Mouse (Mus musculus): ENCODE measurements around the gene Kcnj2. TPM values are rescaled to one million over a fixed set of nuclear protein-coding genes. Genes with fewer than 3 reads are reported as not detected.

Gene Kcnj2
- polyA plus RNA-seq, 1 experiment = 1.0 TPM

DNA sequence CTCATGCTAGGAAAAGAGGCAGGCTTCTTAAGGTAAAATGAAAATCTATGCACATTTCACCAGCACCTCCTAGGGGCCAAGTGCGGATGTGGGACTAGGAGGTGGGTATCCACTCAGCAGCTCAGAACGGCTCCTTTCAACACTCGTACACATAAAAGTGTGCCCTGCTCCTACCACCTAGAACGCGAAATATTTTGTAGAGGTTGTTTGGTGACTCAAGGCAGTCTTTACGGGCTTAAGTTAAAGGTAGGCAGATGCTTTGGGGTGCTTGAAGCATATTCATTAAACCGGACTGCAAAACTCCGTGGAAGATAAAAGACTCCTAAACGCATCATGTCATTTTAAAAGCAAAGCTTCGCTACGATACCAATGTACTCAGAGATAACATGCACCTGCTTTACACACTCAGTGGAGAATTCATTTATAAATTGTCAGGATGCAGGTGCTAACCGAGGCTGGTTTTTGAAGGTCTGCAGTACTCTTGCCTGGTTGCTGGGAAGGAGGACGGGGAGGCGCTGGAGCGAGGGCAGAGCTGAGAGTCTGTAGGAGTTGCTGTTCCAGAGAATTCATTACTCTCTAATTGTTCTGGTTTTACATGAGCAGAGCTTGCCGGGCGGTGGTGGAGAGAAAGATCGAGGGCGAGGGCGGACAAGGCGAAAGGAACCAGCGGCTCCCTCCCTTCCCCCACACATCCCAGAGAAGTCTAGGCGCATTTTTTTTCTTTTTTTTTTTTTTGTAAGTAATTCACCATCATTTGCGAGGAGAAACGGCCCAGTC is 1.0 kb upstream of the Kcnj2 start:
- Histone ChIP-seq H3K4me1 (replicated peaks; ENCODE audit: control insufficient read depth, insufficient read depth, low read length) (peaks cover 11% of the 10 kb centered on the region), H3K36me3 (ENCODE audit: control insufficient read depth, insufficient read depth, low read length) (no peaks in the 10 kb centered on the region), H3K27me3 (ENCODE audit: control insufficient read depth, insufficient read depth, low read length) (no peaks in the 10 kb centered on the region), H3K27ac (ENCODE audit: control insufficient read depth, insufficient read depth, low read length) (no peak overlapping the region), H3K4me3 (ENCODE audit: control insufficient read depth, insufficient read depth, low read length) (peak overlapping the region; percentile 48)
- no peak for TF ChIP-seq POLR2A (IDR thresholded peaks at IDR 0.05; ENCODE audit: control insufficient read depth, extremely low read depth, insufficient read depth, low read length, poor library complexity)
- no peak for TF ChIP-seq CTCF (IDR thresholded peaks at IDR 0.05; ENCODE audit: borderline replicate concordance, control insufficient read depth, extremely low read depth, insufficient read depth, low read length, poor library complexity)
- WGBS = 1% methylated on average over 25 of the region's 25 CpGs
- DNase-seq = peak; percentile 49

DNA sequence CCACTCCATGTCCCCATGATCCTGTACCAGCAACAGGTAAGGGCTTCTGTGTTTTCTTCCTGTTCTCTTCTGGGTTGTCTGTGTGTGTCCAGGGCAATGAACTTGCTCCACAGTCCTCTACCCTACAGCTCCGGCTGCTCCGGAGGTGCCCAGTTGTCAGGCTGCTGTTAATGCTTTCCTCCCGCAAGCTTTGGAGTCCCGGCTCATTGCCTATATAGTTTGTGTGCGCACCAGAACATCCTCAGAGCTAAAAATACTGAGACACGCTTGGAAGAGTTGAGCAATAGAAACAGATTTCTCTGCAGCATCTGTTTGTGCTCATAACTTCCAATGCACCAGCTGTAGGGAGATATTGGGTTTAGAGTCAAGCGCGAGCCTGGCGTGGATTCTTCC is 331 bp downstream of the Kcnj2 start:
- Histone ChIP-seq H3K36me3 (ENCODE audit: control insufficient read depth, insufficient read depth, low read length) (no peaks in the 10 kb centered on the region), H3K27me3 (ENCODE audit: control insufficient read depth, insufficient read depth, low read length) (no peaks in the 10 kb centered on the region), H3K4me1 (replicated peaks; ENCODE audit: control insufficient read depth, insufficient read depth, low read length) (peaks cover 11% of the 10 kb centered on the region), H3K4me3 (ENCODE audit: control insufficient read depth, insufficient read depth, low read length) (no peak overlapping the region), H3K27ac (ENCODE audit: control insufficient read depth, insufficient read depth, low read length) (no peak overlapping the region)
- DNase-seq = no peak
- 3% methylated on average over 9 of the region's 9 CpGs for WGBS
- TF ChIP-seq POLR2A (IDR thresholded peaks at IDR 0.05; ENCODE audit: control insufficient read depth, extremely low read depth, insufficient read depth, low read length, poor library complexity) (no peak), CTCF (IDR thresholded peaks at IDR 0.05; ENCODE audit: borderline replicate concordance, control insufficient read depth, extremely low read depth, insufficient read depth, low read length, poor library complexity) (no peak)

DNA sequence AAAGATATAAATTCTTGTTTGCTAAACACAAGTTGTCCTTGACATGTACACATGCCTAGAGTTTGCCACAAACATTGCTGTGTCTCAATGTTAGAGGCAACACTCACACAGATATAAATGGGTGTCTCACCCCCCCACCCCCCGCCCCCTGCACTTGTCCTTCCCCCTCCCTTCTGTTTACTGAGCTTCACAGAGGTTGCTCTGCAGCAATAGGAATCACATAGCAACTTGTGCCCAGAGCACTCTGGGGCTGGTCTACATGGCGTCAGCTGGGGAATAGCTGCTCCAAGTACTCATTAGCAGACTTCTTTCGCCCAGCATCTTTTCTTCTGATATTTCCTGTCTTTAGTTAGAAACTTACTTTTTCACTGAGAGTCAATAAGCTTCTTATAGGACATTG is 1.8 kb downstream of the Kcnj2 start:
- Histone ChIP-seq H3K4me3 (ENCODE audit: control insufficient read depth, insufficient read depth, low read length) (no peak overlapping the region), H3K4me1 (replicated peaks; ENCODE audit: control insufficient read depth, insufficient read depth, low read length) (peaks cover 11% of the 10 kb centered on the region), H3K36me3 (ENCODE audit: control insufficient read depth, insufficient read depth, low read length) (no peaks in the 10 kb centered on the region), H3K27me3 (ENCODE audit: control insufficient read depth, insufficient read depth, low read length) (no peaks in the 10 kb centered on the region), H3K27ac (ENCODE audit: control insufficient read depth, insufficient read depth, low read length) (no peak overlapping the region)
- WGBS = 82% methylated on average over 3 of the region's 3 CpGs
- no peak for DNase-seq
- no peak for TF ChIP-seq POLR2A (IDR thresholded peaks at IDR 0.05; ENCODE audit: control insufficient read depth, extremely low read depth, insufficient read depth, low read length, poor library complexity)
- TF ChIP-seq CTCF (IDR thresholded peaks at IDR 0.05; ENCODE audit: borderline replicate concordance, control insufficient read depth, extremely low read depth, insufficient read depth, low read length, poor library complexity) = no peak

DNA sequence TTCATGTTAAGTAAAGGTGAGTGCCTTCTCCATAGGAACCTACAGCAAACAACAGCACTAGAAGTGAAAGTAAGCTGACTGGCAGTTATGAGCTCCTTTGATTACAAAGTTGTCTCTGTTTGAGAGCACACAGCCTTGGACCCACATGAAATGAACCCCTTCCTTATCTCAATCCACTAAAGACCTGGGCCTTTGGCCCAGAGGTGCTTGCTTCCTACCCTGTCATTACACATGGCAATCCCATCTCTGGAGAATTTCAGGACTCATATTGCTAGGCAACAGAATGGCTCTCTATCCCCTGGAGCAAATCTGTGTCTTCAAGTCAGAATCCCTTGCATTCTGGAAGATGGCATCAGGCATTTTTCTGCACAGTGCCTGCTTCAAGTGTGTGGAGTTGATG is 4.5 kb downstream of the Kcnj2 start:
- DNase-seq = no peak
- no peak overlapping the region for H3K4me3 ChIP-seq (ENCODE audit: control insufficient read depth, insufficient read depth, low read length)
- TF ChIP-seq POLR2A (IDR thresholded peaks at IDR 0.05; ENCODE audit: control insufficient read depth, extremely low read depth, insufficient read depth, low read length, poor library complexity) (no peak), CTCF (IDR thresholded peaks at IDR 0.05; ENCODE audit: borderline replicate concordance, control insufficient read depth, extremely low read depth, insufficient read depth, low read length, poor library complexity) (no peak)
- H3K36me3 ChIP-seq (ENCODE audit: control insufficient read depth, insufficient read depth, low read length) = no peaks in the 10 kb centered on the region
- H3K27ac ChIP-seq (ENCODE audit: control insufficient read depth, insufficient read depth, low read length) = no peak overlapping the region
- H3K4me1 ChIP-seq (replicated peaks; ENCODE audit: control insufficient read depth, insufficient read depth, low read length) = peaks cover 7% of the 10 kb centered on the region
- H3K27me3 ChIP-seq (ENCODE audit: control insufficient read depth, insufficient read depth, low read length) = no peaks in the 10 kb centered on the region

DNA sequence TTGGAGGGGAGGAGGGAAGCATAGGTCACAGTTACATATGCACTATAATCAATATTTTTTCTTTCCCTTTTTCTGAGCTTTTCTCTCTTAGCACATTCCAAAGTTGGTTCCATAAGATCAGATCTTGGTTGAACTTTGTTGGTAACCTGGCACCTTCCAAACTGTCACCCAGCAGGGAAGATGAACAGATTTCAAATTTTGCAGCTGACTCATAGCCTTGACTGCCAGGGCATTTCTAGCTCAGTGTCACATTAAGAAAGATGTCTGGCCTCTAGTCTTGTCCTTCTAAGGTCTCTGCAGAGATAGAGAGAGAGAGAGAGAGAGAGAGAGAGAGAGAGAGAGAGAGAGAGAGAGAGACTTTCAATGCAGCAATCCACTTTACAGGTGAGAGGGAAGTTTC is 8.2 kb downstream of the Kcnj2 start:
- TF ChIP-seq CTCF (IDR thresholded peaks at IDR 0.05; ENCODE audit: borderline replicate concordance, control insufficient read depth, extremely low read depth, insufficient read depth, low read length, poor library complexity) = no peak
- no peak for TF ChIP-seq POLR2A (IDR thresholded peaks at IDR 0.05; ENCODE audit: control insufficient read depth, extremely low read depth, insufficient read depth, low read length, poor library complexity)
- Histone ChIP-seq H3K4me1 (replicated peaks; ENCODE audit: control insufficient read depth, insufficient read depth, low read length) (no peaks in the 10 kb centered on the region), H3K4me3 (ENCODE audit: control insufficient read depth, insufficient read depth, low read length) (no peak overlapping the region), H3K27me3 (ENCODE audit: control insufficient read depth, insufficient read depth, low read length) (no peaks in the 10 kb centered on the region), H3K27ac (ENCODE audit: control insufficient read depth, insufficient read depth, low read length) (no peak overlapping the region), H3K36me3 (ENCODE audit: control insufficient read depth, insufficient read depth, low read length) (no peaks in the 10 kb centered on the region)
- DNase-seq = no peak

DNA sequence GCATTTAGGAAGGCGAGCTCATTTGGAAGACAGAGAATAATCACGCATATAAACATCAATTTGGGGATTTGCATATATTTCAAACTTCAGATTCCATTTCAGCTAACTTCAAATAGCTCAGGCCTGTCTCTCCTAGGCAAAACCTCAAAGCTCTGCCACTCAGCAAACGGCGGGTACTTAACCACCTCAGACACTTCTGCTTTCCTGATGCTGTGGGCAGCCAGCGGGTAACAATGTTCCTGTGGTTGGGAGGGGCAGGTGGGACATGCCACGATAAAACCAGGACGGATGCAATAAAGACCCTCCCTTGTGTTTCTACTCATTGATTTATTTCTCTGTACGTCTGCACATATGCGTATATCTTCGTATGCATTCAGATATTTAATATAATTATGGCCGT is 12.1 kb downstream of the Kcnj2 start:
- H3K27me3 ChIP-seq (ENCODE audit: control insufficient read depth, insufficient read depth, low read length) = no peaks in the 10 kb centered on the region
- WGBS = 11% methylated on average over 11 of the region's 11 CpGs
- no peak for DNase-seq

DNA sequence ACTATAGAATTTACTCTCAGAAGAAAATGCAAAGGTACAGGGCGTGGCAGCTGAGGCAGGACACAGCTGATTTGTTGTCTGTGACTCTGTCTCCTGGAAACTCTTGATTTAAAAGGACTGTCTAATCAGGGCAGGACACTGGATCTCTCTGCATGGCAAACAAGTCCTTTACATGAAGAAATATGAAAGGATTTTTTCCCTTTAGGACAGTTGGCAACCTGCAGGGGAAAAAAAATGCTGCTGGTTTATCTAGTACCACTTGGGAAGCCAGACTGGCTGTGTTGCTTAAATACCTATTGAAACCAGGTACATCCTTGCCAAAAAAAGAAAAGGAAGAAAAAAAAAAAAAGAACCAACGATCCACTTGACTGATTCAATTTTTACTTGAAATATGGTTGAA is 17.0 kb downstream of the Kcnj2 start:
- DNase-seq = no peak
- H3K27ac ChIP-seq (ENCODE audit: control insufficient read depth, insufficient read depth, low read length) = no peak overlapping the region
- H3K4me1 ChIP-seq (replicated peaks; ENCODE audit: control insufficient read depth, insufficient read depth, low read length) = no peaks in the 10 kb centered on the region
- no peak for TF ChIP-seq CTCF (IDR thresholded peaks at IDR 0.05; ENCODE audit: borderline replicate concordance, control insufficient read depth, extremely low read depth, insufficient read depth, low read length, poor library complexity)
- no peak for TF ChIP-seq POLR2A (IDR thresholded peaks at IDR 0.05; ENCODE audit: control insufficient read depth, extremely low read depth, insufficient read depth, low read length, poor library complexity)
- no peak overlapping the region for H3K4me3 ChIP-seq (ENCODE audit: control insufficient read depth, insufficient read depth, low read length)
- no peaks in the 10 kb centered on the region for H3K36me3 ChIP-seq (ENCODE audit: control insufficient read depth, insufficient read depth, low read length)
- 78% methylated on average over 2 of the region's 2 CpGs for WGBS
- H3K27me3 ChIP-seq (ENCODE audit: control insufficient read depth, insufficient read depth, low read length) = no peaks in the 10 kb centered on the region

More for the DNA sequence above, 12.1 kb downstream of the Kcnj2 start:
- TF ChIP-seq POLR2A (IDR thresholded peaks at IDR 0.05; ENCODE audit: control insufficient read depth, extremely low read depth, insufficient read depth, low read length, poor library complexity) = no peak
- Histone ChIP-seq H3K4me3 (ENCODE audit: control insufficient read depth, insufficient read depth, low read length) (no peak overlapping the region), H3K4me1 (replicated peaks; ENCODE audit: control insufficient read depth, insufficient read depth, low read length) (no peaks in the 10 kb centered on the region), H3K27ac (ENCODE audit: control insufficient read depth, insufficient read depth, low read length) (no peak overlapping the region), H3K36me3 (ENCODE audit: control insufficient read depth, insufficient read depth, low read length) (no peaks in the 10 kb centered on the region)

All from thymus, adult 2 months (tissue).